Mouse (Mus musculus) heart, embryonic 12.5 days (tissue): Measurements from ENCODE around the gene Olfr376. TPM values are rescaled to one million over a fixed set of nuclear protein-coding genes. Genes with fewer than 3 reads are reported as not detected.

Source experiments
- ATAC-seq: fragments of 200-750 bp; cut with Nextera tagmentation; 2 replicates; pipeline ENCODE4 v1.8.0; 2017; ENCODE audit warnings: moderate TSS enrichment, moderate library complexity; ENCODE audit not compliant: insufficient number of reproducible peaks, low FRiP score
- H3K27ac ChIP-seq: fragments of 300-500 bp; sonication (generic); 2 replicates; pipeline ENCODE4 v1.5.1; 2016; ENCODE audit warnings: mild to moderate bottlenecking, moderate library complexity; ENCODE audit not compliant: poor library complexity, severe bottlenecking
- H3K27me3 ChIP-seq: fragments of 300-500 bp; sonication (generic); replicated peaks from 2 replicates; pipeline ENCODE4 v1.6.1; 2016; ENCODE audit warnings: mild to moderate bottlenecking, moderate library complexity
- H3K36me3 ChIP-seq: fragments of 300-500 bp; sonication (generic); 2 replicates; pipeline ENCODE4 v1.6.1; 2016; ENCODE audit warnings: mild to moderate bottlenecking, moderate library complexity
- H3K4me1 ChIP-seq: fragments of 300-500 bp; sonication (generic); replicated peaks from 2 replicates; pipeline ENCODE4 v1.6.1; 2016; ENCODE audit warnings: mild to moderate bottlenecking
- H3K4me2 ChIP-seq: fragments of 300-500 bp; sonication (generic); 2 replicates; pipeline ENCODE4 v1.6.1; 2016; ENCODE audit warnings: mild to moderate bottlenecking, moderate library complexity
- H3K4me3 ChIP-seq: fragments of 300-500 bp; sonication (generic); 2 replicates; pipeline ENCODE4 v1.5.1; 2016; ENCODE audit warnings: mild to moderate bottlenecking
- H3K9ac ChIP-seq: fragments of 300-500 bp; sonication (generic); 2 replicates; pipeline ENCODE4 v1.6.1; 2016; ENCODE audit warnings: mild to moderate bottlenecking, moderate library complexity
- H3K9me3 ChIP-seq: fragments of 300-500 bp; sonication (generic); replicated peaks from 2 replicates; pipeline ENCODE4 v1.6.1; 2016; ENCODE audit warnings: mild to moderate bottlenecking, moderate library complexity
- WGBS: fragments of 180-500 bp; shearing (Covaris S2); methylation state at CpG from one replicate; pipeline ENCODE4 v1.1.7; 2016; 5-methylcytosine and 5-hydroxymethylcytosine counted together
- polyA plus RNA-seq: library from polyadenylated mRNA; unstranded; fragments of >200 nt; fragmentation: Nextera tagmentation; extraction: Ambion mirVana; gene quantifications from 2 replicates; pipeline ENCODE4 v1.2.1, GENCODE M21; 2016

Olfr376 gene
- polyA plus RNA-seq, result not detected in 2 replicates

DNA sequence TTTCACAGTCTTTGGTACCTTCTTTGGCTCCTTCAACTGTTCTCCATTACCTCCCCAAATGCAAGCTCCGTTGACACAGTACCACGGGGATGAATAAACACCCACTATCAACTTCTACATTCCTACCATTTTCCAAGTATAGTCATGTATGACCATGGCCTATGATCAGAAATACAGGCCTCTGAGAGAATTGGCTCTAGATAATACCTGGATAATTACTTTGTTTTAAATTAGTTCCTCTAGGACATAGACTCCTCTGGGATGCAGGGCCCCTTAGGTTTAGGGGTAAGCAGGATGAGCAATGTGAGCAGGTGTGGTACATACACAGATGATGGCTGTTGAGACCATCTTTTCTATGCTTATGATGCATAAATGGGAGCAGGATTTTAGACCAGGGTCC, at the start of gene Olfr376:
Gene Olfr376 (plus strand): TSS at position 301 of the 400 bp plus-strand sequence.
- Histone ChIP-seq H3K9me3 (peaks cover 4% of the 10 kb centered on the region; the same call in 1 of the 2 replicates), H3K9ac (no peak within 1 kb of the TSS), H3K4me2 (no peak within 1 kb of the TSS), H3K27ac (no peak within 1 kb of the TSS), H3K27me3 (no peaks in the 10 kb centered on the region), H3K4me1 (no peaks in the 10 kb centered on the region), H3K36me3 (no peaks in the 10 kb centered on the region), H3K4me3 (no peak within 1 kb of the TSS)
- ATAC-seq, result no peak
- WGBS, result 73% methylated on average over 2 of the region's 2 CpGs

DNA sequence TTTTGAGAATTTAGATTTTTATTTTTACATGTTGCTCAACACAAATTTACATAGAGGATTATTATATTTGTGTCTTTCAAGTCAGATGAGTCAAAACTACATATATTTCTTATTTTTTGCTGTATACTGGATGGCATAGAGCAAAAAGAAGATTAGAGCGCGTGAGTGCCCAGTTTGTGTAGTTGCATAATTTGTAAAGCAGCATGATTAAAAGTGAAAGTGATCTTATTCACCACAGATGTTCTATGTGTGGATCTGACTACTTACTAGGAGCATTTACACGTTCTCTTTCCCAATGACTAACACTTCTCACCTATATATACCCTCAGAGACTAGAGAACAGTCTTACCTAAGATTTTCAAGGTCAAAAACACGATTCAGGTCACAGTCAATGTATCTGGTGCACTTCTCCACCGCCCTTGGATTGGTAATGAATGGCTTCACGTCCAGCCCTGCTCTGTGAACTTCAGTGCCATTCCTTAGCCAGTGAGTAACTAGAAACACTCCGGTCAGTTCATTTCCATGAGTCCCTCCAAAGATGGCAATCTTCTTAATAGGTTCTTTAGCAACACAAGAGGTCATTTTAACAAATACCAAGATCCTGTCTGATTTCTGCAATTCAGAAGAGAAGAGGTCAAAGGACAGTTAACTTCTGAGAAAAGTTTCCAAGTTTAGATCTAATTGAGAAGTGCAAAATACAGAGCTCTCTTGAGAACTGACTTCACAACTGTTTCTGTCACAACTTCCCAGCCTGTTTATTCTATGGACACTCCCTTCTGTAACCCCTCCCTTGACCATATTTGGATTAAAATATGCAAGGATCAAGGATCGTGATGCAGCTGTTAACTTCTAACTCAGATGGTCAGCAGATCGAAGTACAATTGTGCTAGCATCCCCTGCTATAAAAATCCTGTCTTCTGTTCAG, 46.9 kb upstream of the Olfr376 start:
- Histone ChIP-seq H3K4me1 (no peaks in the 10 kb centered on the region), H3K4me3 (no peak overlapping the region)
- 66% methylated on average over 9 of the region's 9 CpGs for WGBS

DNA sequence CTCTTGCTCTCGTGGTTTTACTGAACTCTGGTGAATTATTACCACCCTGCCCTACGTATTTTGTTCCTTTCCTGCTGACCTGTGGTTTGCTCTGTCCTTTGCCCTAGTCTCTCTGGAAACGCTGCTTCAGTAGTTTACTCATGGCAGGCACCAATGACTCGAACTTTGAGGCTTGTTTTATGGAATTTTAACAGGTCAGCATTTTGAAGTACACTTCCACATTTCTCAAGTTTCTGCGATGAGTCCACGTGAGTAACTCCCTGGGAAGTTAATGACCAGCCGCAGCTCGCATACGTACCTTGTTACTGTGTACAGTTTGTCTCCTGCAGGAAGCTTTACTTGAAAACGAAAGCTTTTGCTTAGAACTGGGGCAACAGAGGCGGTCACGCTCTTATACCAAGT, 44.6 kb upstream of the Olfr376 start:
- H3K9ac ChIP-seq, result no peak overlapping the region
- no peaks in the 10 kb centered on the region for H3K36me3 ChIP-seq
- no peak overlapping the region for H3K4me3 ChIP-seq
- no peaks in the 10 kb centered on the region for H3K4me1 ChIP-seq
- 64% methylated on average over 12 of the region's 12 CpGs for WGBS
- H3K27ac ChIP-seq, result no peak overlapping the region
- H3K9me3 ChIP-seq, result peaks cover 7% of the 10 kb centered on the region; the same call in 1 of the 2 replicates
- ATAC-seq, result no peak
- no peaks in the 10 kb centered on the region for H3K27me3 ChIP-seq
- no peak overlapping the region for H3K4me2 ChIP-seq

More for the DNA sequence above, 46.9 kb upstream of the Olfr376 start:
- H3K9ac ChIP-seq, result no peak overlapping the region
- H3K9me3 ChIP-seq, result 0 out of 2 replicates have a peak, but pooled peaks cover under 1% of the 10 kb centered on the region
- H3K27me3 ChIP-seq, result no peaks in the 10 kb centered on the region
- H3K27ac ChIP-seq, result no peak overlapping the region
- H3K4me2 ChIP-seq, result no peak overlapping the region
- no peaks in the 10 kb centered on the region for H3K36me3 ChIP-seq
- ATAC-seq, result no peak

DNA sequence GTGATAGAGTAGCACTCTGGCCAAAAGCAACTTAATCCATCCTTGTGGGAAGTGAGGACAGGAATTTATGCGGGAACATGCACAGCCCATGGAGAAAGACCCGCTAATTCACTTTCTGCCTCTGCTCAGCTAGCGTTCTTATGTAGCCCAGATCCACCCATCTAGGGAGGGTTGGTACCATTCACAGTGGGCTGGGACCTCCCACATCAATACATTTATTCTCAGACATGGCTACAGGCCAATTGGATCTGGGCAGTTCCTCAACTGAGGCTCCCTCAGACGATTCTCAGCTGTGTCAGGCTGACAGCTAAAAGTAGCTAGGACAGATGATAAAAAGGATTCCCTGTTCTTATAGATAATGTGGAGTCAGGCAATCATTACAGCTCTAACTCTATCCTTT, 43.7 kb upstream of the Olfr376 start:
- 67% methylated on average over 4 of the region's 4 CpGs for WGBS
- no peak overlapping the region for H3K4me3 ChIP-seq
- H3K27me3 ChIP-seq, result no peaks in the 10 kb centered on the region
- no peak for ATAC-seq
- no peak overlapping the region for H3K4me2 ChIP-seq
- no peaks in the 10 kb centered on the region for H3K4me1 ChIP-seq
- no peak overlapping the region for H3K9ac ChIP-seq
- no peaks in the 10 kb centered on the region for H3K36me3 ChIP-seq
- H3K9me3 ChIP-seq, result peaks cover 7% of the 10 kb centered on the region; the same call in 1 of the 2 replicates
- no peak overlapping the region for H3K27ac ChIP-seq

DNA sequence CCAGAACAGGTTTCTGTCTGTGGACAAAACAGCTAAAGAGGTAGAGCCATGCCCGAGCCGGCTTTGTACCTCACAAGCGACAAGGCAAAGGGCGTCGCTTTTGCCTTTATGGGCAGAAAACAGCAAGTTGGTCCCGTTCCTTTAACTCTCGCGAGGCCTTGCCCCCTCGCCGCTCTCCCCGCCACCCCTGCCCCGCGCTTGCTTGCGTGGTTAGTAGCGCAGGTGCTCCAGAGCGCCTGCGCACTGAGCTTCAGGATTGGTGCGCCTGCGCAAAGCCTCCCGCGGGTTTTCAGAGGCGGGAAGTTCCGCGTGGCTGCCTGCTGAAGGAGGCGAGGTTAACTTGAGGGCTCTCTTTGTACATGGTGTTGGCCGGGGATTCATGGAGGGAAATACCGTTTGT, 41.6 kb upstream of the Olfr376 start, which contains the start of the genes Aspa, Gm49340 and Spata22:
Gene Aspa (minus strand): TSS at position 155 of the 400 bp plus-strand sequence.
Gene Gm49340 (plus strand): TSS at position 300 of the 400 bp plus-strand sequence.
Gene Spata22 (plus strand): TSS at position 300 of the 400 bp plus-strand sequence.
- Histone ChIP-seq H3K9ac (no peak within 1 kb of the TSS), H3K27ac (no peak within 1 kb of the TSS), H3K9me3 (peaks cover 7% of the 10 kb centered on the region; the same call in 1 of the 2 replicates), H3K36me3 (no peaks in the 10 kb centered on the region), H3K4me2 (no peak within 1 kb of the TSS), H3K4me1 (no peaks in the 10 kb centered on the region), H3K4me3 (no peak within 1 kb of the TSS), H3K27me3 (no peaks in the 10 kb centered on the region)
- ATAC-seq, result no peak
- 65% methylated on average over 27 of the region's 27 CpGs for WGBS

DNA sequence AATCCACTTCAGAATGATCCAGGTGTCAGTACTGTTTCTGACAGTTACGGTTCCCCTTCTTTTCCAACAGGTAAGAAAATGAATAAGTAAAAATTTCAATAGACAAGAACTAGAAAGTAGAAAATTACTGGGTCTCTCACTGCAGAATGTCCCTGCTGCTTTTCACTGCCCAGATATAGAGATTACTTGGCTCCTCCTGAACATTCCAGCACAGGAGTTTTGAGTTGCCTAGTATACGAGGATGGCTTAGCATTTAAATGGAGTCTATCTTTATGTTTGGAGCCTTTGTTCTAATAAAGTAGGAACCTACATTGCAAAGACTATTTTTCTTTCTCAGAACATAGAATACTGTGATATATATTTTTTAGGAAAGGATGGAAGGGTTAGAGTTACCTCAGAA, 37.7 kb upstream of the Olfr376 start:
- H3K36me3 ChIP-seq, result no peaks in the 10 kb centered on the region
- peaks cover 7% of the 10 kb centered on the region; the same call in 1 of the 2 replicates for H3K9me3 ChIP-seq
- H3K27ac ChIP-seq, result no peak overlapping the region
- H3K4me3 ChIP-seq, result no peak overlapping the region
- ATAC-seq, result no peak
- no peak overlapping the region for H3K9ac ChIP-seq
- WGBS, result 69% methylated on average over 2 of the region's 2 CpGs
- no peaks in the 10 kb centered on the region for H3K27me3 ChIP-seq
- H3K4me2 ChIP-seq, result no peak overlapping the region
- H3K4me1 ChIP-seq, result no peaks in the 10 kb centered on the region

DNA sequence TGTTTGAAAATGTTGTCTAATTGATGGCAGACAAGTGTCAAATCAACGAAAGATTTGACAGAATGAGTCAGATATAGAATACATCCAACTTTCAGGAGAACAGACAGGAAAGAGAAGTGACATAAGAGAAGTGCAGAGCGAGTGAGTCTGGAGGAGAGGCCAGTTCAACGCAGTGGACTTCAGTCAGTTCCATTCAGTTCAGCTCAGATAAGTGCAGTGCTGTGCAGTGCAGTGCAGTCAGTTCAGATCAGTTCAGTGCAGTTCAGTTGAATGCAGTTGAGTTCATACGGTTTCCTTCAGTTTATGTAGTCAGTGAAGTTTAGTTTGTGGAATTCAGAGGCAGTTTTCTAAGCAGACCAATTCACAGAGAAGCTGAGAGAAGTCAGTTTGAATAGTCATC, 34.1 kb upstream of the Olfr376 start:
- 66% methylated on average over 4 of the region's 4 CpGs for WGBS
- no peak overlapping the region for H3K4me2 ChIP-seq
- H3K9ac ChIP-seq, result no peak overlapping the region
- no peak overlapping the region for H3K4me3 ChIP-seq
- ATAC-seq, result no peak
- H3K9me3 ChIP-seq, result no peaks in the 10 kb centered on the region
- H3K27ac ChIP-seq, result no peak overlapping the region
- H3K36me3 ChIP-seq, result no peaks in the 10 kb centered on the region
- H3K27me3 ChIP-seq, result no peaks in the 10 kb centered on the region
- H3K4me1 ChIP-seq, result no peaks in the 10 kb centered on the region

DNA sequence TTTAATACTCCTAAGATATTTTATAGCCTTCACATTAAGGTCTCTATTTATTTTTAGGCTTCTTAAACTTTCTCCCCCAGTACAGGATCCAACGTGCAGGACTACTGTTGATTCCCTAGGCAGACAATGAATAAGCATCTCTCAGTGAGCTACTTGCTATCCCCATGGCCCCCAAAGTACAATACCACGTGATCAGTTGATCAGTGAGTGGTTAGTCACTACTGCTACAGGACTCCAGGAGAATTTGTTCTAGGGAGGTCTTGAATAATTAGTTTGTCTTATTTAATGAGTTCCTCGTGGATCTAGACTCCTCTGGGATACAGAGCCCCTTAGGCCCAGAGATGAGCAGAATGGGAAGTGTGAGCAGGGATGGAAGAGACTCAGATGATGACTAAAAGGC, 20.6 kb upstream of the Olfr376 start, which contains the start of gene Olfr20:
Gene Olfr20 (plus strand): TSS at position 301 of the 400 bp plus-strand sequence.
- H3K36me3 ChIP-seq, result no peaks in the 10 kb centered on the region
- 45% methylated on average over 3 of the region's 3 CpGs for WGBS

DNA sequence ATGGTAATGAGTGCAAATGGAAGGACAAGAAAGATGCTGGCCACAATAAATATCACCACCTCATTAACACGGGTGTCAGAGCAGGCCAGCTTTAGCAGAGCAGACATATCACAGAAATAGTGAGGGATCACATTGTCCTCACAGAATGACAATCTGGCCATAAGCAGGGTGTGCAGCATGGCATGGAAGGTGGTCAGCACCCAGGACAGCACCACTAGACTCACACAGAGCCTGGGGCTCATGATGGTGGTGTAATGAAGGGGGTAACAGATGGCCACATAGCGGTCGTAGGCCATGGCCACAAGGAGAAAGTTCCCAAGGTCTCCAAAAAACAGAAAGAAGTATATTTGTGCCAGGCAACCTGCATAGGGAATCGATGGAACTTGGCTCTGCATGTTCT, 24.3 kb downstream of the Olfr376 start:
- Histone ChIP-seq H3K4me3 (no peak overlapping the region), H3K4me1 (no peaks in the 10 kb centered on the region), H3K9ac (no peak overlapping the region), H3K9me3 (peaks cover 3% of the 10 kb centered on the region; the same call in 1 of the 2 replicates), H3K27ac (no peak overlapping the region), H3K36me3 (no peaks in the 10 kb centered on the region), H3K4me2 (no peak overlapping the region), H3K27me3 (no peaks in the 10 kb centered on the region)
- 61% methylated on average over 4 of the region's 4 CpGs for WGBS
- ATAC-seq, result no peak

More for the DNA sequence above, 20.6 kb upstream of the Olfr376 start, which contains the start of gene Olfr20:
- no peak for ATAC-seq
- Histone ChIP-seq H3K9ac (no peak within 1 kb of the TSS), H3K4me3 (no peak within 1 kb of the TSS), H3K4me1 (no peaks in the 10 kb centered on the region), H3K9me3 (no peaks in the 10 kb centered on the region), H3K27me3 (no peaks in the 10 kb centered on the region), H3K27ac (no peak within 1 kb of the TSS), H3K4me2 (no peak within 1 kb of the TSS)

DNA sequence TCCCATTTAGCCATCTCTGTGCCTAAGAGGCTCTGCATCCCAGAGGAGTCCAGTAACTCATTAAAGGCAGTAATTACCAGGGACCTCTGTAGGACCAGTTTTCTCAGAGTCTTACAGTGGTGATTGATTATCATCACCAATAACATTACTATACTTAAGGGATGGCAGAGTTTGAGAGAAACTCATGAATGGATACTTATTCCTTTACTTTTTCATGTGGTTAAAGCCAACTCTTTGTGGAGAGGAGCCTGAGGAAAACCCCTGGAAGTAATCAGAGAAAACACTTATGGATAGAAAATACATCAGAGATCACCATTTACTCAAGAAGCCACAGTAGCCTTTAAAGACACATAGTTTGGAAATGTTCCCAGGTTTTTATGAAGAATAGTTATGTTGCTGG, 28.5 kb downstream of the Olfr376 start, which contains the start of gene Olfr1:
Gene Olfr1 (minus strand): TSS at position 101 of the 400 bp plus-strand sequence.
- Histone ChIP-seq H3K27me3 (no peaks in the 10 kb centered on the region), H3K9ac (no peak within 1 kb of the TSS), H3K27ac (no peak within 1 kb of the TSS), H3K36me3 (no peaks in the 10 kb centered on the region), H3K4me1 (no peaks in the 10 kb centered on the region), H3K4me2 (no peak within 1 kb of the TSS), H3K4me3 (no peak within 1 kb of the TSS), H3K9me3 (no peaks in the 10 kb centered on the region)
- ATAC-seq, result no peak
